37 mouse cellular contexts compared by ENCODE assay signal in the genomic region with DNA sequence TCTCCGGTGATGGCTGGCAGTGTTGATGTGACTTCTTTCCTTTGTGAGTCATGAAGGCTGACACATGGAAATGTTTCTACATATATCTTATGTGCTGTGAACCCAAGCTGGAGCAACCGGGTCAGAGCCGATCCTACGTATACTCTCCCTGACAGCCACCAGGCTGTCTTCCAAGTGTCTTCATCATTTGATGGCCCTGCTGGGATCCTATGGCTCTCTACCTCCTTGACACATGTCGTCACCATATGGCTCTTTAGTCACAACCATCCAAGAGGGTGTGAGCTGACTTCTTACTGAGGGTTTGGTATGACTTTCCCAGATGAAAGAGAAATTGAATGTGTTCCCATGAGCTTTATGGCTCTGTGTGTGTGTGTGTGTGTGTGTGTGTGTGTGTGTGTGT. TPM values are rescaled to one million over a fixed set of nuclear protein-coding genes. Genes with fewer than 3 reads are reported as not detected.
DNase-seq lines count a peak whose midpoint lies in the region; ATAC-seq and TF ChIP-seq lines count a peak whose summit lies in the region.
"Had no signal": no experiment of that assay in that cellular context is flagged by ENCODE, and none has a peak within 500 bp of the region (broad histone marks: within the 10 kb centered on the region; RNA-seq: fewer than 3 reads in every experiment).

No protein-coding gene starts in this region.

- no peak overlapping the region for H3K4me3 ChIP-seq in forebrain, postnatal 0 days (ENCODE audit: low read depth, low read length)
- no peak overlapping the region for H3K4me3 ChIP-seq in forebrain, embryonic 12.5 days (replicated peaks)
- no peak overlapping the region for H3K4me3 ChIP-seq in intestine, postnatal 0 days (ENCODE audit: low read depth, low read length)
- H3K4me3 ChIP-seq: embryonic facial prominence, embryonic 12.5 days; heart, embryonic 13.5 days; hindbrain, embryonic 15.5 days; midbrain, embryonic 15.5 days had no signal

- no peaks in the 10 kb centered on the region for H3K4me1 ChIP-seq in forebrain, postnatal 0 days (ENCODE audit: insufficient read depth)
- no peaks in the 10 kb centered on the region for H3K4me1 ChIP-seq in forebrain, embryonic 12.5 days
- no peaks in the 10 kb centered on the region for H3K4me1 ChIP-seq in intestine, postnatal 0 days (replicated peaks; ENCODE audit: control insufficient read depth, insufficient read depth, low read length)
- H3K4me1 ChIP-seq: hindbrain, embryonic 15.5 days; midbrain, embryonic 15.5 days had no signal

- no peaks in the 10 kb centered on the region for H3K27me3 ChIP-seq in forebrain, postnatal 0 days (ENCODE audit: insufficient read depth, low read length)
- H3K27me3 ChIP-seq in forebrain, embryonic 12.5 days = no peaks in the 10 kb centered on the region
- H3K27me3 ChIP-seq in intestine, postnatal 0 days (replicated peaks; ENCODE audit: control insufficient read depth, insufficient read depth, low read length) = no peaks in the 10 kb centered on the region
- H3K27me3 ChIP-seq: embryonic facial prominence, embryonic 12.5 days; heart, embryonic 13.5 days; hindbrain, embryonic 15.5 days; midbrain, embryonic 15.5 days had no signal

- DNase-seq in cerebellum, adult 9-10 months = peak; percentile 26
- DNase-seq in cerebellum, postnatal 4 days (ENCODE audit: low spot score in 2 of 2) = no peak
- peak; percentile 51 for DNase-seq in forebrain, postnatal 0 days
- DNase-seq in brain, adult 2 months (ENCODE audit: low read depth, low spot score) = peak; percentile 63
- peak; percentile 79 to 83 for DNase-seq in cerebellum, postnatal 10 days
- DNase-seq in c-Kit-positive CD71-positive TER-119-positive erythroid progenitor cells, embryonic 14.5 days (ENCODE audit: low spot score) = no peak
- DNase-seq: adrenal gland, postnatal 14 days; embryo, embryonic 11 days; gastrocnemius, postnatal 10 days; heart, postnatal 10 days; kidney, adult 2 months; kidney, postnatal 36 days; layer of hippocampus, postnatal 36 days; liver; lung, adult 2 months; lung, postnatal 14 days; right cerebral cortex, adult 18-20 months; spleen, adult 18-20 months; thymus, postnatal 14 days had no signal

- no peak for TF ChIP-seq CTCF in forebrain, postnatal 0 days (IDR thresholded peaks at IDR 0.05; ENCODE audit: low read depth)
- no peak for TF ChIP-seq CTCF in intestine, postnatal 0 days (IDR thresholded peaks at IDR 0.05; ENCODE audit: low read depth)

- peaks cover 56% of the 10 kb centered on the region for H3K36me3 ChIP-seq in forebrain, postnatal 0 days (ENCODE audit: insufficient read depth)
- H3K36me3 ChIP-seq in forebrain, embryonic 12.5 days (replicated peaks) = peaks cover 30% of the 10 kb centered on the region
- no peaks in the 10 kb centered on the region for H3K36me3 ChIP-seq in intestine, postnatal 0 days (ENCODE audit: control insufficient read depth, insufficient read depth)
- H3K36me3 ChIP-seq: embryonic facial prominence, embryonic 12.5 days had no signal

- no peak overlapping the region for H3K27ac ChIP-seq in forebrain, postnatal 0 days (ENCODE audit: low read depth, low read length)
- H3K27ac ChIP-seq in forebrain, embryonic 12.5 days = no peak overlapping the region
- no peak overlapping the region for H3K27ac ChIP-seq in intestine, postnatal 0 days (ENCODE audit: low read depth, low read length)
- H3K27ac ChIP-seq: embryonic facial prominence, embryonic 12.5 days; heart, embryonic 13.5 days; hindbrain, embryonic 15.5 days; liver, embryonic 14.5 days; midbrain, embryonic 15.5 days had no signal

- H3K4me2 ChIP-seq in forebrain, postnatal 0 days (ENCODE audit: low read depth) = no peak overlapping the region
- no peak overlapping the region for H3K4me2 ChIP-seq in forebrain, embryonic 12.5 days
- H3K4me2 ChIP-seq in intestine, postnatal 0 days (replicated peaks; ENCODE audit: low read depth) = no peak overlapping the region
- H3K4me2 ChIP-seq: embryonic facial prominence, embryonic 12.5 days; heart, embryonic 13.5 days; hindbrain, embryonic 15.5 days; midbrain, embryonic 15.5 days had no signal

- H3K9me3 ChIP-seq in forebrain, postnatal 0 days (ENCODE audit: low read length) = no peaks in the 10 kb centered on the region
- H3K9me3 ChIP-seq in forebrain, embryonic 12.5 days = no peaks in the 10 kb centered on the region
- H3K9me3 ChIP-seq in intestine, postnatal 0 days (ENCODE audit: control insufficient read depth) = no peaks in the 10 kb centered on the region
- H3K9me3 ChIP-seq: embryonic facial prominence, embryonic 12.5 days; heart, embryonic 13.5 days; hindbrain, embryonic 15.5 days; midbrain, embryonic 15.5 days had no signal

- WGBS in forebrain, postnatal 0 days = 65% methylated on average over 5 of the region's 5 CpGs
- 88% methylated on average over 5 of the region's 5 CpGs for WGBS in forebrain, embryonic 12.5 days
- WGBS in intestine, postnatal 0 days = 93% methylated on average over 5 of the region's 5 CpGs

- peak; percentile 81 for ATAC-seq in forebrain, postnatal 0 days
- ATAC-seq in forebrain, embryonic 12.5 days (ENCODE audit: low FRiP score) = no peak
- ATAC-seq in intestine, postnatal 0 days = no peak
- ATAC-seq: midbrain, embryonic 15.5 days had no signal

- H3K9ac ChIP-seq in forebrain, postnatal 0 days = no peak overlapping the region
- no peak overlapping the region for H3K9ac ChIP-seq in forebrain, embryonic 12.5 days
- H3K9ac ChIP-seq in intestine, postnatal 0 days (ENCODE audit: low read depth, low read length) = no peak overlapping the region
- H3K9ac ChIP-seq: embryonic facial prominence, embryonic 12.5 days; heart, embryonic 13.5 days; hindbrain, embryonic 15.5 days; liver, embryonic 14.5 days; midbrain, embryonic 15.5 days had no signal

RNA-seq across cellular contexts. Expression of gene Gm5294, which starts 15.6 kb away (rescaled TPM):
- total RNA-seq in forebrain, postnatal 0 days (2014; rRNA removed) = not detected in 2 replicates
- polyA plus RNA-seq in forebrain, postnatal 0 days (2015; fragmentation: Nextera tagmentation; extraction: Ambion mirVana) = 0.23 TPM in 1 of 2 replicates, not detected in the other
- polyA plus RNA-seq in forebrain, embryonic 12.5 days (2016; fragmentation: Nextera tagmentation; extraction: Ambion mirVana) = not detected in 2 replicates
- polyA plus RNA-seq in intestine, postnatal 0 days (2015; fragmentation: Nextera tagmentation; extraction: Ambion mirVana) = not detected in 2 replicates
- total RNA-seq: adrenal gland, postnatal 14 days; gastrocnemius, postnatal 10 days; heart, adult 8-10 months; heart, postnatal 10 days; hematopoietic stem cell, adult 5-6 weeks; layer of hippocampus, adult 8-10 months; layer of hippocampus, postnatal 36 days; MEL had no signal
- polyA plus RNA-seq: cerebellum, adult 2 months; gonadal fat pad, adult 2 months; heart, embryonic 13.5 days; intestine, embryonic 14.5 days; kidney, embryonic 16.5 days; limb, embryonic 11.5 days; liver, embryonic 14.5 days; lung, adult 2 months; midbrain, embryonic 15.5 days; neural tube, embryonic 11.5 days; stomach, embryonic 16.5 days had no signal

RNA-seq across cellular contexts. Expression of gene Fam20c, which starts 50.0 kb away (rescaled TPM):
- total RNA-seq in forebrain, postnatal 0 days (2014; rRNA removed) = 69.5 and 81.7 TPM in 2 replicates
- 47.9 and 50.0 TPM in 2 replicates for polyA plus RNA-seq in forebrain, postnatal 0 days (2015; fragmentation: Nextera tagmentation; extraction: Ambion mirVana)
- polyA plus RNA-seq in forebrain, embryonic 12.5 days (2016; fragmentation: Nextera tagmentation; extraction: Ambion mirVana) = 21.6 and 23.3 TPM in 2 replicates
- polyA plus RNA-seq in intestine, postnatal 0 days (2015; fragmentation: Nextera tagmentation; extraction: Ambion mirVana) = 2.5 and 3.3 TPM in 2 replicates
- total RNA-seq: MEL had no signal

Comparison
In these comparisons a context has a peak if more than half of its experiments do, and no peak if none do; other contexts are left out.
1. DNase-seq: peak in cerebellum, adult 9-10 months (single experiment), forebrain, postnatal 0 days (single experiment), brain, adult 2 months (single experiment) and cerebellum, postnatal 10 days (2 of 2); none in cerebellum, postnatal 4 days (0 of 2) and c-Kit-positive CD71-positive TER-119-positive erythroid progenitor cells, embryonic 14.5 days (single experiment).